Mouse (Mus musculus) ovary, postnatal 10 days (tissue): ENCODE measurements around the gene Tbxas1.

Source experiments
- DNase-seq: peaks from one replicate; pipeline ENCODE4 v3.0.0; 2022; ENCODE audit warnings: low spot score

Gene Tbxas1

DNA sequence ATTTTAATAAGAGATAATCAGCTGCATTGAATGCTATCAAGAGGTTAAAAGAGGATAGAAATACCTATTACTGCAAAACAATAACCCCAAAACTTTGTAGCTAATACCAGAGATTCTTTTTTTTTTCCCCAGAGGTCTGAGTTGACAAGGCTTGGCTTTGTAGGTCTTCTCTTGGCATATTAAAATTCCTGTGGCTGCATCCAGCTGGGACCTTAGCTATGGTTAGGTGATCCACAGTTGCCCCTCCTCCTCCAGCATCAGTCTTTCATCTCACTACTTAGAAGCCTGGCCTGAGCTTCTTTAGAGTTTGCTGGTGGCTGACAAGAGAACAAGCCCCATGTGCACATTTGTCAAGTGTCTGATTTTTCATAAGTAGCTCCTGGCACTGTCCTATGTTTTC, 249.5 kb downstream of the Tbxas1 start:
- DNase-seq, result no peak

DNA sequence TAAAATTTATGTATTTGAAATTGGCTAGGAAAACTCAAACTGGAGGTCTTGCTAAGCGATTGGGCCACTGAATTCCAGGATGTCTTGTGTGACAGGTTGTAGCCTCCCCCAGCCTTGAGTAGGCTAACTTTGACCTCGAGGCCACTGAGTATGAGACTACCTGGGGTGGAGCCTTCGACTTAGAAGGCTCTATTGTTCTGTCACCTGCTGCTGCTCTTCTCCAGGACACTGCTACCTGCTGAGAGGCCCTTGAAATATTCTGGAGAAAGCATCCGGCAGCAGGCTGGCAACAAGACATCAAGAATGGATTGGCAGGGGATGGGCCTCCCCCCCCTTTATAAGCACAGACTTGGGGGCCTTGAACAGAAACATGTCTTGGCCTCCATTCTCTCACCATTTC, 256.3 kb downstream of the Tbxas1 start:
- DNase-seq, result no peak

DNA sequence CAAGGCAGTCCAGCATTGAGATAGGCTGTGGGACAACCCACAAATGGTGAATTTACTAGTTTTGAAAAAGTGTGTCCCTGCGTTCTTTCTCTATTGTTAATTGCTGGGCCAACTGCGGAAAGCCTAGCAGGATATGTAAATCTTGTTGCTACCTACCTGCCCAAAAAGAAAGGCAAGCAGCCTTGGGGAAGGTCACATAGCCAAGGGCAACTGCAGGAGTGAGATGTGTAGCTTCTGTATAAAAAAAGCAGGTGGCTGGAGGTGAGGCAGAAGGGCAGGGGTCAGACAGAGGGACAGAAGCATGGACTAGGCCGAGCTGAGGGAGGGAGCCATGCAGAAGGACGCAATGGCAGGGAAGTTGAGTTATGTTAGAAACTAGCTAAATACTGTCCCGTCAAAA, 257.4 kb downstream of the Tbxas1 start:
- DNase-seq, result no peak
